Mouse (Mus musculus): ENCODE results near the gene Ndst2.
"Not testable (repeated sequence)": the region's sequence is repeated elsewhere in the genome, so short reads cannot be mapped to it uniquely, and the experiment has no call there.

DNA sequence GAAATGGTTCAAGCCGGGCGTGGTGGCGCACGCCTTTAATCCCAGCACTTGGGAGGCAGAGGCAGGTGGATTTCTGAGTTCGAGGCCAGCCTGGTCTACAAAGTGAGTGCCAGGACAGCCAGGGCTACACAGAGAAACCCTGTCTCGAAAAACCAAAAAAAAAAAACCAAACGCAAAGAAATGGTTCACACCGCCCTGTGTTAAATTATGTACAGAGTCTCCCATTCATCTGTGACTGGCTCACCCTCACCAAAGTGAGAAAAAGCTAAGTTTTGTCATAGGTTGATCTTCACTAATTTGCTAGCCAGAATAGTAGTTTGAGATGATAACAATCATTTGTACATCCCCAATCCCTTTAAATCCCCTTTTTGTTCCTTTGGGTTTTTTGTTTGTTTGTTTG lies 30.9 kb downstream of the Ndst2 start:
- TF ChIP-seq CTCF, EP300 (IDR thresholded peaks at IDR 0.05; ENCODE audit: low read depth): not testable (repeated sequence)

Data from liver, embryonic 14.5 days (tissue).